Mouse (Mus musculus) natural killer cell, adult 2 months (primary cell): Measurements from ENCODE around the gene B230219D22Rik.
"Not testable (repeated sequence)": the region's sequence is repeated elsewhere in the genome, so short reads cannot be mapped to it uniquely, and the experiment has no call there.

ENCODE experiments used
- DNase-seq, 2 experiments: peaks; one replicate each; pipeline ENCODE4 v3.0.0; 2022; ENCODE audit warnings: low spot score in 2 of 2

B230219D22Rik gene

DNA sequence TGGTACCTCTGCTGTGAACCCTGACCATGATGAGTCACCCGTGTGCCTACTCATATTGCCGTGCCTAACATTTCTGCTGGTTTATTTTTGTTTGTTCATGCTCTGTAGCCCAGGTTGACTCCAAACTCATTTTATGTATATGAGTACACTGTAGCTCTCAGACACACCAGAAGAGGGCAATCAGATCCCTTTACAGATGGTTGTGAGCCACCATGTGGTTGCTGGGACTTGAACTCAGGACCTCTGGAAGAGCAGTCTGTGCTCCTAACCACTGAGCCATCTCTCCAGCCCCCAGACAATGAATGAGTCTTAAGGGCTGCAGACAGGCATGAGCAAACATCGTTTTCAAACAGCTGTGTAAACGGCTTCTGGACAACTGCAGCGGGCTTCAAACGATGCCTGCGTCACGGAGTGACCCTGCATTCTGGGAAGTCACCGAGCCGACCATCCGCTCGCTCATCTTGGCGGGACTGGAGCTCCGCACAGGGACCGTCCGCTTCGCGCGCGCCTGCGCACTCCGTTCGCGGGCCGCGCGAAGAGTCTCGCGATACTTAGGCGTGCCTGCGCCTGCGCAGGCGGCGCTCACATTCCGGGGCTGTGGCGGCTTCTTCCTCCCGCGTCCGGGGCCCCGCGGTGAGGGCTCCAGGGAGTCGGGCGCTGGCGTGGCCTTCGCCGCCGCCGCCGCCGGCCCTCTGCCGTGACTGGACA, at the start of gene B230219D22Rik:
B230219D22Rik (plus strand) TSS at position 590 of the 708 bp plus-strand sequence.
- peak; percentile 89 to 90 for DNase-seq

DNA sequence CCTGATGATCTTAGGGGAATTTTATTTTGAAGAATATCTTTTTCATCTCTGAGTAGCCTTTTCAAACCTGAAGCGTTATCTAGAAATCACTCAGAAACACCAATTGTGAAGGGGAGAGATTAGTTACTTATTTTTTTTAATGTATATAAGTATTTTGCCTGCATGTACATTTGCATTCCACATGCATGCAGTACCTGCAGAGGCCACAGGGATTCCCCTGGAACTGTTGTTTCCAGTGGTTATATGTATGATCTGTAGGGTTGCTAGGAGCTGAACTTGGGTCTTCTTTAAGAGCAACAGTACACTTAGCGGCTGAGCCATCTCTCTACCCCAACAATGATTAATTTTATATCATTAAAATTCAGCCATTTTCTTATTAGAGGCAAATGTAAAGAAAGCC, 48.4 kb upstream of the B230219D22Rik start:
- DNase-seq, result peak; percentile 15 to 48

DNA sequence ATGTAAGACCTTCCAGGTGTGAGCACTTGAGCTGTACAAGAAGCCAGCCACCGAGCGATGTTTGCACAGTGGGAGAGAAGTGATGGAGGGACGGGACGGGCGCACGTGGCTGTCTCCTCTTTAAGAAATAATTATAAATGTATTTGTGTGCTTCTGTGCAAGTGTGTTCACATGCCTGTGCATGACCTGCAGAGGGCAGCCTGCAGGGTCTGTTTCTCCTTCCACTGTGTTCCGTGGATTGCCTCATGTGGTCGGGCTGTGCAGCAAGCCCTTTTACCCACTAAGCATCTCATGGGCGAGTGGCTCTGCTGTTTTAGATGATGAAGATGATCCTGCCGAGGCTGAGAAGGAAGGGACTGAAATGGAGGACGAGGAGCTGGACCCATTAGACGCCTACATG, 42.8 kb upstream of the B230219D22Rik start:
- no peak for DNase-seq

DNA sequence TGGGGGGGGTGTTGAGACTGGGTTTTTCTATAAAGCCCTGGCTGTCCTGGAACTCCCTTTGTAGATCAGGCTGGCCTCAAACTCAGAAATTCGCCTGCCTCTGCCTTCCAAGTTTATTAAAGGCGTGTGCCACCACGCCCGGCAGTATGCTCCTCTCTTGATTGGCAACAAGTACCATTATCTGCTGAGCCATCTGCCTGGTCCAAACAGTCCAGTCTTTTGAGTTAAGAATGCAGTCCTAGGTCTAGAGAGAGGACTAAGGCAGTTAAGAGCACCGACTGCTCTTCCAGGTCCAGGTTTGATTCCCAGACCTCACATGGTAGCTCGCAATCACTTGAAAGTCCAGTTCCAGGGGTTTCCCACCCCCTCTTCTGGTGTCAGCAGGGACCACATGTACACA, 41.9 kb upstream of the B230219D22Rik start:
- DNase-seq, result no peak

- peak in 1 of 2 experiments; percentile 28 for DNase-seq
Measured at GRCm38 (mm10) chr13:55668550-55668949, 24.4 kb upstream of the B230219D22Rik start.

DNA sequence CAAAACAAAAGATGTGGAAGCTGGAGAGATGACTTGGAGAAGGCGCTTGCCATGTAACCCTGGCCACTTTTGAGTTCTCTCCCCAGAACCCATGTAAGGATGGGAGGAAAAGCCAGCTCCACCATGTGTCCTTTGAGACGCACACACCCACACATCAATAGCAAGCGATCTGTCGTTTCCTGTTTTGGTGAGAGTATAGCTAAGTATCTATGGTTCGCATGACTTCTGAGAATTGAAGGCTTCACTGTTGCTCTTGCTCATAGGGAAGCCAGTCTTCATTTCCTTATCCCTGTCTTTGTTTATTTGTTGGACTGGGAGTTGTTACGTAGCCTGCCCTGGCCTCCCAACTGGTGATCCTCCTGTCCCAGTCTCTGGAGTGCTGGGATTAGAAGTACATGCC, 20.2 kb upstream of the B230219D22Rik start:
- no peak for DNase-seq

GRCm38 (mm10) chr13:55677364-55677763, 15.6 kb upstream of the B230219D22Rik start:
- no peak for DNase-seq

DNA sequence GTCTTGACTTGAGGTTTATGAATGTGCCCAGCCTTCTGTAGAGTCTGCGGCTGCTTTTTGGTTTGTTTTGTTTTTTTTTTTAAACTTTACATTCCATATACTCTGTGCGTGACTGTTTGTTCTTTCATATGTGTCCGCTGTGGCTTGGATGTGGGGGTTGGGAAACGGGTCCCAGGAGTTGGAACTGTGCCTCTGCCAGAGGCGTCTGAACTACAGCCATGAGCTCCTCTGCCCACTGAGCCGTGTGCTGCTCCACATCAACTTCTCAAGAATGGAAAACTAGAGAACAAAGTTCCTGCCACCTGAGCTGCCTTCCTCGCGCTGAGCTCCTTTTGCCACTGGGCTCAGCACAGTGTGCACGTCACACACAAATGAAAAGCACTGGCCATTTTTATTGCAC, 10.7 kb upstream of the B230219D22Rik start:
- no peak for DNase-seq

GRCm38 (mm10) chr13:55683581-55683980, 9.3 kb upstream of the B230219D22Rik start:
- no peak for DNase-seq

DNA sequence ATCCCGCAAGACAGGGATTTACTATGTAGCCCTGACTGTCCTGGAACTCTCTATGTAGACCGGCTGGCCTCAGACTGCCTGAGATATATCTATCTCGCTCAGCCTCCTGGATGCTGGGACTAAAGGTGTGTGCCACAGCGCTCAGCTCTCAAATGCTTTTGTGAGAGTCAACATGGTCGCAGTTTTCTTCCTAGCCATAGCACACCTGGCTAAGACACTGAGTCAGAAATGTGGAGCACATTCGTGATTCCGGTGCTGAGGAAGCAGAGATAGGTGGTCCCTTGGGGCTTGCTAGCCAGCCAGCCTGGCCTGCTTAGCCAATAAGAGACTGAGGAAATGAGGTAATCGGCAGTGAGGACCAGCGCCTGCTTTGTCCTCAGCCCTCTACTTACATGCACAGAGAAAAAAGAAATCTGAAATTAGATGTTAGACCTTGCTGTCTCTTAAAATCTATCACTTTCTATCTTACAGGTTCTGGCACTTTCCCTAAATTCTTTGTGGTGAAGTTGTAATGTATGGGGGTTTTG, 6.8 kb upstream of the B230219D22Rik start:
- no peak for DNase-seq

DNA sequence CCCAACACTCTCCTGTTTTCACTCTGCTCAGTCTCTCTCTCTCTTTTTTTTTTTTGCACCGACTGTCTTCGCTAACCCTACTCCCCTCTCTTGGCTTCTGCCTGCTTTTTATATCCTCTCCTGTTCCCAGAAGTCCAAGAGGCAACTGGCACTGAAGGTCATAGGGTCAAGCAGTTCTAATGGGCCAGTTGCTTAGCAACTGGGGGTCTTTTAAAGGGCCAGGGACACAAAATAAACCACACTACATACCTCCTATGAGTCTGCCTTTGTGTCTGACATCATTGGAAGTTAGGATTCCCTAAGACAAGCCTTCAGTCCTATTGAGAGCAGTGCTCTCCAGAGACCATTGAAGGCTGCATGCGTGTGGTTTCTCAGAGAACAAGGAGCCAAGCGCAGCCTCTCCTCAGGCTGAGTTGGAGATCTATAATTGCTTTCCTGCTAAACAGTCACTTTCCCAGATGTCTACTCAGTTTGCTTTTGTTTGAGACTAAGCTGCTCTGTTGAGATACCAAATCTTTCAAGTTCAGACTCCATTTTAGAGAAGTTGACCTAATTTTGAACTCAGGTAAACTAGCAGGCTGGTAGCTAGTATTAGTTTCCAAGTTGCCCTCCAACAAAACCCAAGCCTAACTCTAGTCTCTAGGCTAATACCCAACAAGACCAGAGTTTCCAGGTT, 4.9 kb upstream of the B230219D22Rik start:
- DNase-seq, result no peak

- DNase-seq, result no peak
Measured at GRCm38 (mm10) chr13:55693243-55693721, 358 bp downstream of the B230219D22Rik start.

DNA sequence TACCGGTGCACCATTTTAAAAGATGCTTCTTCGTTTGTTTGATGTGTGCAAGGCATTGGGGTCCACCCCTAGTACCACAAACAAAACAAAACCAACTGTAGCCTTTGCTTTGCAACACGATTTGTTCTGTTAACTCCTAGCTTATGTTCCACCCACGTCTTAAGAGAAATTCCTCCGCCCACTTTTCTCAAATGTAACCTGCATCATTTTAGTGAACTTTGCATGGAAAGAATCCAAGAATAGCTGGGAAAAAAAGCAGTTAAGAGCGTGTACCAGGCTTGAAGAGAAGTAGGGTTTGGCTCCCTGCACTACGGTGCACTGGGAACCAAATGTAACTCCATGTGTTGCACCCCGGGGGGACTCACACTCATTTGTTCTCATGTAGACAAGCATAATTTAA, 1.2 kb downstream of the B230219D22Rik start:
- DNase-seq, result no peak

GRCm38 (mm10) chr13:55695989-55696388, 3.1 kb downstream of the B230219D22Rik start:
- not testable (repeated sequence) for DNase-seq

DNA sequence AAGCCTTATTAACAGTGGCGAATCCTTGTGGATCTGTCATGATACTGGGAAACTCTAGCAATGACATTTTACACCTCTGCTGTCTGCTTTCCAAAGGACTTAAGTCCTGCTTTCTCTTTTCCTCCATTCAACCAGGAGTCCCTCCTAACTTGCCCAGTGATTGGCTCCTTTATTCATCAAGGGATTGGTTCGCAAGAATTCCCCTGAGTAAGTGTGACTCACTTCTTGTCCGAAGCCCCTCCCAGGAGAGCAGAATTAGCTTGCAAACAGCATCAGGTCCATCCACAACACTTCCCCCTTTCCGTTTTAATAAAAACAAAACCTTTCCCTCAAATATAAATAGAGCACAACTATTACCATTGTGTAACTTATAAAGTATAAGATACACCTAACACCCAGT, 11.4 kb downstream of the B230219D22Rik start:
- no peak for DNase-seq

DNA sequence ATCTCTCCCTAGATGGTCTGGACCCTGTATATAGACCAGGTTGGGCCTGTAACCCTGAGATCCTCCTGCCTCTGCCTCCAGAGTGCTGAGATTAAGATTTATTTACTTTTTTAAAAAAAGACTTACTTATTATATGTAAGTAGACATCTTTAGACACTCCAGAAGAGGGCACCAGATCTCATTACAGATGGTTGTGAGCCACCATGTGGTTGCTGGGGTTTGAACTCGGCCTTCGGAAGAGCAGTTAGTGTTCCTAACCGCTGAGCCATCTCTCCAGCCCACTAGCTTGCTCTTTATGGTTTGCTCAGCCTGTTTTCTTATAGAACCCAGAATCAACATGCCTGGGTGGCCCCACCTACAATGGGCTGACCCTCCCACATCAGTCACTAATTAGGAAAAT, 19.9 kb downstream of the B230219D22Rik start:
- no peak for DNase-seq

DNA sequence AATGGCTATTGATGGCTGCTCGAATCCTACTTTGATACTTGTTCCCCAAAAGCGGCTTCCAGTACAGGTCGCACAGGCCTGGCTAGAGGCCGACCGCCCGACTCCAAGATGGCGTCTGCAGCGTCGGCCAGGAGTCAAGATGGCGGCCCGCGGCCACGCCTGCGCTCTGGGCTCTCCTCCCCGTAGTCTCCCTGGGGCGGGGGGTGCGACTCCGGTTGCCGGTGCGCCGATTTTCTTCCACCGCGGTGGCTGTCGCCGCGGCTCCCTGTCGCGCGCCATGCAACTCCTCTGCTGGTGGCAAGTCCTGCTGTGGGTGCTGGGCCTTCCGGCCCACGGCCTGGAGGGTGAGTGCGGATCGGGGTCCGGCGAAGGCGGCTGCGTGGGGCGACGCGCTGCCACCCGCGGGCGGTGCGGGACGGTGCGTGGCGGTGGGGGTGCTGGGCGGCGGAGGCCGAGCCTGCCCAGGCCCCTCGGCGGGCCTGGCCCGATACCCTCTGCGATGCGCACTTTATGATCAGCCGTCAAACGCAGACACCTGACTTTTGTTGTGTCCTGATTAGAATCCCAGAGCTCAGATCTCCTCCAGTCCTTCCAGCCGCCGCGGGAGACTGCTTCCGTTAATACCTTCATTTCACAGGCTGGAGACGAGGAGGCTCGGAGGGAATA, 21.7 kb downstream of the B230219D22Rik start, which contains the start of gene Txndc15:
Txndc15 (plus strand) TSS at position 150 of the 666 bp plus-strand sequence.
- DNase-seq, result peak; percentile 63 to 73

GRCm38 (mm10) chr13:55715167-55715512, 22.2 kb downstream of the B230219D22Rik start:
- DNase-seq, result no peak

DNA sequence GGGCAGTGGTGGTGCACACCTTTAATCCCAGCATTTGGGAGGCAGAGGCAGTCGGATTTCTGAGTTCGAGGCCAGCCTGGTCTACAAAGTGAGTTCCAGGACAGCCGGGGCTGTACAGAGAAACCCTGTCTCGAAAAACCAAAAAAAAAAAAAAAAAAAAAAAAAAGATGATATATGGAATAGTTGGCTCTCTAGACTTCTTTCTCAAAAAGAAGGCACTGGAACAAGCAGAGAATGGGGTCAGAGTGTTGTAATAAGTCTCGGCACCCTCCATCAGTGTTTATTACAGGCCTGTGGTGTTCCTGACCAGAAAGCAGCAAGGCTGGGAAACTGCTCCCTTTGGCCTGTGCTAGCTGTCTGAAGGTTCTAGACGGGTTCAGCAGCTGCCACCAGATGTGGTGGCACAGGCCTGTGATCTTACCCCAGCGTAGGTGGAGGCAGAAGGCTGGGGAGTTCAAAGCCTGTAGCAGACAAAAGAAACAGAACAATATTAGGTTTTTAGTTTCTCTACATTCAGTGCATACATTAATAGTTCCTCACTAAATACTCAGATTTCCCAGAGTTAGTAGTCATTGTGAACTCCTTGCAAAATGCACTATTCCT, 23.1 kb downstream of the B230219D22Rik start:
- no peak for DNase-seq

- DNase-seq, result no peak
Measured at GRCm38 (mm10) chr13:55721516-55721915, 28.6 kb downstream of the B230219D22Rik start.

DNA sequence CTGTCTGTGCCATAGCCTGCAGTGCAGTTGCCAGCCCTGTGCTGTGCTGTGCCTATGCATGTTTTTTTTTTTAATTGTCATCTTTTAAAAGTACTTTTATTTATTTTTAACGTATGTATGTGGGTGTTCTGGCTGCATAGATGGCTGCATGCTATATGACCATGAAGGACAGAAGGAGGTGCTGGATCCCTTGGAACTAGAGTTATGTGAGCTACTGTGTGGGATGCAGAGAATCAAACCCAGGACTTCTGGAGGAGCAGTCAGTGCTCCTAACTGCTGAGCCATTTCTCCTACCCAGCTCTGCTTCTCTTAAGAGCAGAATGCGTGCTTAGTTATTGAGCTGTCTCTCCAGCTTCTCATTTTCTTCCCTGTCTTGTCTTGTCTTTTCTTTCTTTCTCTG, 29.1 kb downstream of the B230219D22Rik start:
- no peak for DNase-seq

- DNase-seq, result no peak
Measured at GRCm38 (mm10) chr13:55726598-55727119, 33.7 kb downstream of the B230219D22Rik start.
